Mouse (Mus musculus) layer of hippocampus, adult 9-10 months (tissue): Measurements from ENCODE around the gene Gm20521.

Experiments used
- DNase-seq: peaks from one replicate; pipeline ENCODE4 v3.0.0; 2022; ENCODE audit warnings: low spot score

Gm20521 gene

GRCm38 (mm10) chr14:54883154-54884021 lies at the start of gene Gm20521, which contains the start of gene Bcl2l2:
Gene Gm20521 (plus strand): TSS chr14:54883441.
Gene Bcl2l2 (plus strand): TSS chr14:54883377.
- DNase-seq: no peak

- peak; percentile 15 for DNase-seq
Measured at GRCm38 (mm10) chr14:54843461-54843860, 39.8 kb upstream of the Gm20521 start.

GRCm38 (mm10) chr14:54855726-54856125 lies 27.5 kb upstream of the Gm20521 start:
- DNase-seq: no peak

DNA sequence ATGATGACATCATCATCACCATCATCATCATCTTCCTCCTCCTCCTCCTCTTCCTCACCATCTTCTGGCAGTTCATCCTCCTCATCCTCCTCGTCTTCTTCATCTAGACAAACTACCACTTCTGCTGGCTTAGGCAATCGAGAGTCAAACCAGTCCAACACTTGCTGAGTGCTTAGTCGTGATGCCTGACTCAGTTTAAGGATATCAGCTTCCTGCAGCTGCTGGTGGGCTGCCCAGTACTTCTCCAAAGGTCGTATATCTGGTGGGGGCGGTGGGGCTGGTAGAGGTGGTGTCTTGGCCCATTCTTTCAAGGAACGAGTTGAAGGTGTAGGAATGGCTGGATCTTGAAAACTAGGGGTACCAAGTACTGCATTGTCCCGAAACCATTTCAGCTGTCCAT lies 26.5 kb upstream of the Gm20521 start:
- no peak for DNase-seq

DNA sequence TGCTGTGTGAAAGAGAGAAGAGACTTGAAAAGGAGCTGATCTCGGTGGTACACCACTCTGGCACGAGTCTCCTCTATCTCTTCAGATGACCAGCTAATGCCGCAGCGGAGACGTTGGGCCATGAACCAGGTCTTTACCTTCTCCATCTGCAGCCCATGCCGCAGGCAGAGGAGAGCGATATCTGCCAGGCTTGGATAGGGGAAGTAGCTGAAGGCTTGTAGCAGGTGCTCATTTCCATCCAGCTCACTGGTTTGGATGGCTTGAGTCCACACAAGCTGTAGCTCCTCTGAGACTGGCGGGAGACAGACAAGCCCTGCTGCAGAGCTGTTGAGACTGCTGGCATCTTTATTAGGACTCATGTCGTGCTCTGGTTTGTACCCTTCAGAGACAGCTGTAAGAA lies 25.4 kb upstream of the Gm20521 start:
- DNase-seq: no peak

GRCm38 (mm10) chr14:54860511-54860910 lies 22.7 kb upstream of the Gm20521 start:
- peak; percentile 55 for DNase-seq

GRCm38 (mm10) chr14:54863501-54864312 lies 19.5 kb upstream of the Gm20521 start:
- DNase-seq: peak; percentile 69

DNA sequence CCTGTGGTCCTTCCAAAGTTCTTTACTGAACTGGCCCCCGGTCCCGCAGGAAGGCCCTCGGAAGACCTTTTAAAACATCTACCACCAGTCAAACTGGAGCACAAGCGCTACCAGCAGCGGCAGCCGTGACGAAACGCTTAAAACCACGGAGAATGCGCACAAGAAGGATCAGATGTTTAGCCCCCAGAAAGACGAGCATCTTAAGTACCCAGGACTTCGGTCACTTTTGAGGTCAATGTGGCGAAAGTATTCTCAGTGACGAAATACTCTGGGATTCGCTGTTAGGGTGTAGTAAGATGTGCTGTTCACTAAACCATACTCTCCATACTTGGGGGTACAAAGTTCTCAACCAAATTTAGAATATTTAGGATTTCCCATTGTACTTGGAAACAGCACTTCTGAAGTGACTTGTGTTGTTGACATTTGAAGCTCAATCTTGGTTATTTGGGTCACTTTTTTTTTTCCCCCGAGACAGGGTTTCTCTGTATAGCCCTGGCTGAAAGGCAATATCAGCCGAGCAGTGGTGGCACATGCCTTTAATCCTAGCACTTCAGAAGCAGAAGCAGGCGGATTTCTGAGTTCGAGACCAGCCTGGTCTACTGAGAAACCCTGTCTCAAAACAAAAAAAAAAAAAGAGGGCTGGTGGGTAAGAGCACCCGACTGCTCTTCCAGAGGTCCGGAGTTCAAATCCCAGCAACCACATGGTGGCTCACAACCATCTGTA lies 18.8 kb upstream of the Gm20521 start:
- DNase-seq: no peak

- no peak for DNase-seq
Measured at GRCm38 (mm10) chr14:54865626-54866025, 17.6 kb upstream of the Gm20521 start.

DNA sequence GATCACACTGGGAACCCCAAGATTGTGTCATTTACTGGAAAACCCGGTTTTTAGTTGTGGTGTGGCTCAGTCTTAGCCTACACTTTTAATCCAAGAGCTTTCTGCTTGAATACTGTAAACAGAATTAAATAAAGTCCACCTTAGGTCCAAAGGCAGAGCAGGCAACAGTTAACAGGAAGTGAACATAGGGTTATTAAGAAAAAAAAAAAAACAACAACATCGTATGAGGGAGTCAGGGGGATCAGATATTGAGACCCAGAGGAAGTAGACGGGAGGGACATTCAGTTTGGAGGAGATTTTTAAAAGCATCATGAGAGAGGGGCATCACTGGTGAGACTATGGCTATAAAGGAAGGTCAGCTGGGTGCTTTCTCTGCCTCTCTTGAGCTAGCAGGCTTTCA lies 17.0 kb upstream of the Gm20521 start:
- DNase-seq: no peak

GRCm38 (mm10) chr14:54866936-54867335 lies 16.3 kb upstream of the Gm20521 start:
- DNase-seq: no peak

DNA sequence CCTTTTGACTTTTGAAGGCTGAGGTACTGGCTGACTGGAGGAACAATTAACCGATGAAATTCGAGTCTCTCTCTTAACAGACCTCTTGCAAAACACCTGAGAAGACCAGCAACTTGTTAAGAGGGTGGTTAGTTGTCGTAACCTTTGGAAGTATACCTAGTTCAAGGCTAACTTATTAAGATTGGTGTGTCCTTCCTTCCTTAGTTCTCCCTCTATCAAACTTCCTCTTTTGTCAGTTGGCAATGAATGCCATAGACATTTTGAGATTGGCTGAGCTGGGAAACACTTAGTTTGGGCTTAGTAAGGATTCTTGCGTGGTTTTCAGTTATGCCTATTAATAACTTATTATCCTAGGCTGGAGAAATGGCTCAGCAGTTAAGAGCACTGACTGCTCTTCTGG lies 15.2 kb upstream of the Gm20521 start:
- DNase-seq: no peak

DNA sequence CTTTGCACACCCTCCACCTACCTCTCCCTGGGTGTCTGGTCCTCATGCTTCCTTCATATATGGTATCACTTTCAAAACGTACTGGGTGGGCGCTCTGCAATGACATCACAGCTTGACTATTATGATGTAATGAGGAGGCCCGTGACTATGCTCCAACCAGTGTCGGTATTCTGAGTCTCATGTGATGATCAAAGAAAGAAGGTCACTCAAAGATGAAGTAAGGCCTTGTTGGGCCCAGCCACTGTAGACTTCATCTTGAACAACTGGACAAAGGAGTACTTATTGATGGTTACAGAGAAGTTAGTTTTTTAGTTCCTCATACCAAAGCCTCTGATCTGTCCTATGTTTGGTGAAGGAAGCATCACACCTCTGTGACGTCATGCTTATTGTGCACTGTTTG lies 12.4 kb upstream of the Gm20521 start, which contains the start of gene Homez:
TSS of gene Homez (minus strand) at position 101 of the 400 bp plus-strand sequence.
- DNase-seq: no peak

DNA sequence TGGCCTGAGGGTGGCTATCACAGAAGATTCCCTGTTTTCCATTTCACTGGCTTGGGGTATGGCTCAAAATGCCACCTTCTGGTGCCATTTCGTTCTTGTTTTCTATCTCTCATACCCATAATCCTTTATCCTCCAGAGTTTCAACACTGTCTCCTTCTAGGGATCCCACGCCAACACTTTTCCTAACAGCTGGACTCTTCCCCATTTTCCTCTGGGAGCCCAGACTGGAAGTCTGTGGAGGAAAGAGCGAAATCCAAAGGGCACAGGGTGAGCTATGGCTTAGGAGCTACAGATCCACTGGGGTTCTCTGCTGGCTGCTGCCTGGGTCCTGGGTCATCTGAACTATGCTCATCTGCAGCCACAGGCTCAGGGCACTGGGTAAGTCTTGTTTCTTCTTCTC lies 9.1 kb upstream of the Gm20521 start:
- DNase-seq: no peak

DNA sequence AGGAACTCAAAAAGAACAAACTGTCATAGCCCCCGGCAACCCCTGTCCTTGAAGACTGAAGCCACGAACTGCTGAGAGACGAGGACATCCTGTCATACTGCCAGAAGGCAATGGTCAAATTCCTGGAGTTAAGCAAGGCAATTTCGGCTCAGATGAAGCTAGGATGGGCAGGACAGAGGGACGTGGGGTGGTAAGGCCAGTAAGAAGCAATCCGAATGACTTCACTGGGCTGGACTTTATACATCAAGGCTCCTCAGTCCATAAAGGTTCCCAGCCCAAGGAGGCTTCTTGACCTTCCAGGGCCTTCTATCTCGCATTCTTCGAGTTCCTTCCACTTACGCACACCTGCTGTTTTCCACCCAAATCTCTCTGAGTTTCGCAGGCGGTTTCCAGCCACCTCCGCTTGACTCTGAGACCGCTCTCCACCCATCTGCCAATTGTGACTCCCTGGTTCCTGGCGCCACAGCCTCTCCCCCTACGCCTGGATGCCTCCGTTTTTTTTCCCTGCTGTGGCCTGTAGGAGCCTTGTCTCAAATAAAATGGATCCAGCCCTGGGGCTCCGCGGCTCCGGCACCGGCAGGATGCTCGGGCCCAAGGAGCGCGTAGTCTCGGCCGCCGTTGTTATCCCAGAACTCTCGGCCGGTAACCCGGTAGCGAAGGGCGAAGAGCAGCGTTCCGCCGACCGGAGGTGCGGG lies 7.2 kb upstream of the Gm20521 start:
- no peak for DNase-seq

- DNase-seq: no peak
Measured at GRCm38 (mm10) chr14:54876539-54877047, 6.6 kb upstream of the Gm20521 start.

DNA sequence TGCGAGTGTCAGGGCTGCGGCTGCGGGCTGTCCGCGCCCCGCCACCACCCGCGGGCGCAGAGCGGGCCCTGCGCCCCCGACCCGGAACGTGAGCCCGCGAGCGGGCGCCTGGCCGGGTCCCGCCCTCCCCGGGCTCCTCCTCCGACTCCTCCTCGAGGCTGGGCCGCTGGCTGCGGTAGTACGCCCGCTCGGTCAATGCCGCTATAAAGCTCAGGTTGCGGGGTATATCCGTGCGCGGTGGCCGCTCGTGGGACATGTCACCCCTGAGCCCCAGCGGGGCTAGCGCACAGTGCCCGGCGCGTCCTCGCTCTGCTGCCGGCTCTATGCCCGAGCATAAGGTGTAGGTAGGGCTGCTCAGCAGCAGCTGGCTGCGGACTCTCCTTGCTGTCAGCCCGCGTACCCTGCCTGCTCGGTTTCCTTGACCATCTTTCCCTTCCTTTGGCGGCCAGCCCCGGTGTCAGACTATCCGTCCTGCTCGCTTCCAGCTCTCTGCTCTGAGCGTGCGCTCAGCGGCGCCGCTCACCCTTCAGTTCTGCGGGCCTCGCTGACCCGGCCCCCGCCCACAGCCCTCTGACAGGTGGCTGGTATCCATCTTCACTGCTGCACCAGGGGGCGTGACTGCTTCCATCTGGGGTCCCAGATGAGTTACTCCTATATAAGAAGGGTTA lies 6.1 kb upstream of the Gm20521 start, which contains the start of gene Ppp1r3e:
TSS of gene Ppp1r3e (minus strand) at position 503 of the 668 bp plus-strand sequence.
- DNase-seq: no peak

- no peak for DNase-seq
Measured at GRCm38 (mm10) chr14:54884022-54884712, 926 bp downstream of the Gm20521 start.

DNA sequence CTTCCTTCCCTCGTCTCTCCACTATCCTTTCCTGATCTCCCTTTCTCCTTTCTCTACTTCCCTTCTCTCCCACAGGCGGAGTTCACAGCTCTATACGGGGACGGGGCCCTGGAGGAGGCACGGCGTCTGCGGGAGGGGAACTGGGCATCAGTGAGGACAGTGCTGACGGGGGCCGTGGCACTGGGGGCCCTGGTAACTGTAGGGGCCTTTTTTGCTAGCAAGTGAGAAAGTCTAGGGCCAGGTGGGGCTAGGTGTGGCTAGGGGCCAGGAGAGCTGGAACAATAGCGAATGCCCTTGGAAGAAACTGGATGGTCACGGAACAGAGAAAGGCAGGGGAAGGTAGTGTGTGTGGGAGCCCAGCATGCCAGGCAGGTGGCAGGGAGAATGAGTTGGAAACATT lies 2.1 kb downstream of the Gm20521 start:
- DNase-seq: no peak

DNA sequence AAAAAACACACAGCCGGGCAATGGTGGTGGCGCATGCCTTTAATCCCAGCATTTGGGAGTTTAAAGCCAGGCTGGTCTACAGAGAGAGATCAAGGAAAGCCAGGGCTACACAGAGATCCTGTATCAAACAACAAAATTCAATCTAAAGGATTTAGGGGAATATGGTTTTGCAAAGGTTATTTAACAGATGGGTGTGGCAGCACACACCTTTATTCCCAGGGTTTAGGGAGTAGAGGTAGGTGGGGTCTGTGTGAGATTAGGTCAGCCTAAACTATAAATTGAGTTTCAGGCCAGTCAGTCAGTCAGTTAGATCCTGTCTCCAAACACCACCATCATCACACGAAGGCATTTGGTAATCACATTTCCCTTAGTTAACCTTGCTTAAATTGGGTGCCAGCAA lies 9.0 kb downstream of the Gm20521 start, which contains the start of gene Pabpn1:
TSS of gene Pabpn1 (plus strand) at position 301 of the 400 bp plus-strand sequence.
- DNase-seq: no peak
